Mouse (Mus musculus): ENCODE results near the gene Hist1h2ae. TPM values are rescaled to one million over a fixed set of nuclear protein-coding genes. Genes with fewer than 3 reads are reported as not detected.
"Not testable (repeated sequence)": the region's sequence is repeated elsewhere in the genome, so short reads cannot be mapped to it uniquely, and the experiment has no call there.

Hist1h2ae gene
- total RNA-seq, 2 experiments from 2014 or later = 13.0 to 14.0 TPM

DNA sequence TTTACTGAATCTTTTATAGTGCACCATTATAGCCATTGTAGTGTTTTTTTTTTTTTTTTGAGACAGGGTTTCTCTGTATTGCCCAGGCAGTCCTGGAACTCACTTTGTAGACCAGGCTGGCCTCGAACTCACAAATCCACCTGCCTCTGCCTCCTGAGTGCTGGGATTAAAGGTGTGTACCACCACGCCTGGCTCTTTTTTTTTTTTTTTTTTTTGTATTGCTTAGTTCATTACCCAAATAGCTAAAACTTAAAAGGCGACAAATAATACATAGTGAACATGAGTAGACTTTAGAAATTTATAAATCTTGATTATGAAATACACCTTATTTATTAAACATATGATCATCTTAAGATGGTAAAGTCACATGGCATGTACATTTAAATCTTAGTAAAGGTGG, 29.5 kb downstream of the Hist1h2ae start:
- no peak for DNase-seq (ENCODE audit: low spot score in 2 of 2)

GRCm38 (mm10) chr13:23539821-23540220, 31.2 kb downstream of the Hist1h2ae start:
- not testable (repeated sequence) for DNase-seq (ENCODE audit: low spot score in 2 of 2)

DNA sequence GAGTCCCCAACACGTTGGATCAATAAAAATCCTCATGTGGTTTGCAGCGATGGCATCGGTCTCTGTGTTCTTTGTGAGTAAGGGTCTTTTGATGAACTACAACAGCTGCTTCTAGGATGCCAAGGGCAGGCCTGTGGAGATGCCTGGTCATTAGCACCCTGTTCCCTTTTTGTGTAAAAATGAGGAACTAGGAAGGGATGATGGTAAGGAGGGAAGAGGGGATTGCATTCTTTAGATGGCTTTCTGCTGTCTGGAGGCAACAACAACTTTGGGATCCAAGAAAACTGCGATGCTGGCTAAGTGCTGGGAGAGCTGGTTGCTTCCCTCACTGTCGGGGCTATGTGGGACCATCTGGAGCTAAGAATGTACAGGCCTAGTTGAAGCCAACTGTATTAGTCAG, 32.8 kb downstream of the Hist1h2ae start:
- no peak for DNase-seq (ENCODE audit: low spot score in 2 of 2)

- no peak for DNase-seq (ENCODE audit: low spot score in 2 of 2)
Observed at GRCm38 (mm10) chr13:23537006-23537710, 33.9 kb downstream of the Hist1h2ae start.

- no peak for DNase-seq (ENCODE audit: low spot score in 2 of 2)
Observed at GRCm38 (mm10) chr13:23536076-23536822, 34.8 kb downstream of the Hist1h2ae start.

DNA sequence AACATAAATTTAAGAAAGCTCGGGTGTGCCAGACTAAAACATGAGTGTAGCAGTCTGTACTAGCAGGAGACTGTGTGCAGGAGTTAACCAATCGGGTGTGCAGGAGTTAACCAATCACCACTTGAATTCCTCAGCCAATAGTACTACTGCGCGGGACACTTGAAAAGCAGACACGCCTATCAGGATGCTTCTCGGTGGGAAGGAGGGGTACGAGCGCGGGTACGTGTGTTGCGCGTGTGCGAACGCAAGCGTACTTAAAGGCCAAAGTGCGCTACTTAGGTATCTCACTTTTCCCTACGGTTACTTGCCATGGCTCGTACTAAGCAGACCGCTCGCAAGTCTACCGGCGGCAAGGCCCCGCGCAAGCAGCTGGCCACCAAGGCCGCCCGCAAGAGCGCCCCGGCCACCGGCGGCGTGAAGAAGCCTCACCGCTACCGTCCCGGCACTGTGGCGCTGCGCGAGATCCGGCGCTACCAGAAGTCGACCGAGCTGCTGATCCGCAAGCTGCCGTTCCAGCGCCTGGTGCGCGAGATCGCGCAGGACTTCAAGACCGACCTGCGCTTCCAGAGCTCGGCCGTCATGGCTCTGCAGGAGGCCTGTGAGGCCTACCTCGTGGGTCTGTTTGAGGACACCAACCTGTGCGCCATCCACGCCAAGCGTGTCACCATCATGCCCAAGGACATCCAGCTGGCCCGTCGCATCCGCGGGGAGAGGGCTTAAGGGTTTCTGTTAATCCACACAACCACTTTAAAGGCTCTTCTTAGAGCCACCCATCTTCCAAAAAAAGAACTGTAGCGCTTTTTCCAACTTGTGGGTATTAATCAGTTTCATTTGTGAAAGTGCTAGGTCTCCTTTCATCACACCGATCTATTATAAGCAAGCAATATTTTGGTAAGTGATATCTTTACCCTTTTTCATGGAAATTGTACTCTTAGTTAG, 35.6 kb downstream of the Hist1h2ae start, which contains the start of gene Hist1h3g:
Gene Hist1h3g, plus strand, starts transcription at position 286 of the 939 bp plus-strand sequence.
- DNase-seq (ENCODE audit: low spot score in 2 of 2) = peak; percentile 92 to 94

DNA sequence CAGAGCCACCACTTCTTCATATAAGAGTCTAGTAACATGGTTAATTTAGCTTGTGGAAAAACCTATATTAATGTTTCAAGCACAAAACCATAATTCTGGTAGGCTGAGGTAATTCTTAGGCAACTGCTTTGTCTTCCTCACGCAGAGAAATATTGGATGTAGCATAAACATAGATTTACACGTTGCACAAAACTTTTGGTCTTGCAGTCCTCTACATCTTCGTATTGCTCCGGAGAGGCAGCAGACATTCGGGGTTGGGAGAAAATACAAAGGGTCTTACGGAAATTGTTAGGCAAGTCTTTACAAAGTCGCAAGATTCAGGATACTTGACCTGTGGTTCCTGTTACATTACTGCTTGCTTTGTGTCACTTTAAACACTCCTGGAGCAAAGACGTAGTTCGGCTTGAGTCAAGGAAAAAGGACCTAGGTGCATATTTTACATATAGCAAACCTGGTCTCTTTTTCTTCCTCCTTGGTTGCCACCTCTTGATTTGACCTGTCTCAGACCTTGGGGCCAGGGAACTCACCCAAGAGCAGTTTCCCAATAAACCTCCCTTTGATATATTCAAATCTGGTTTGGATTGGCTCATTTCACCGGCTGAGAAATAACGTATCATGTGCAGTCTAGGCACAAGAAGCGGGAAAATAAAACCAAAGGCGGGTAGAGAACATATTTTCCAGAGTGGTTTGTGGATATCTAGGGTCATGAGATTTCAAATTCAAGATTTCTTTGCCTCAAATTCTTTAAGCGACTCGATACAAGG, 36.5 kb downstream of the Hist1h2ae start:
- DNase-seq (ENCODE audit: low spot score in 2 of 2) = no peak

DNA sequence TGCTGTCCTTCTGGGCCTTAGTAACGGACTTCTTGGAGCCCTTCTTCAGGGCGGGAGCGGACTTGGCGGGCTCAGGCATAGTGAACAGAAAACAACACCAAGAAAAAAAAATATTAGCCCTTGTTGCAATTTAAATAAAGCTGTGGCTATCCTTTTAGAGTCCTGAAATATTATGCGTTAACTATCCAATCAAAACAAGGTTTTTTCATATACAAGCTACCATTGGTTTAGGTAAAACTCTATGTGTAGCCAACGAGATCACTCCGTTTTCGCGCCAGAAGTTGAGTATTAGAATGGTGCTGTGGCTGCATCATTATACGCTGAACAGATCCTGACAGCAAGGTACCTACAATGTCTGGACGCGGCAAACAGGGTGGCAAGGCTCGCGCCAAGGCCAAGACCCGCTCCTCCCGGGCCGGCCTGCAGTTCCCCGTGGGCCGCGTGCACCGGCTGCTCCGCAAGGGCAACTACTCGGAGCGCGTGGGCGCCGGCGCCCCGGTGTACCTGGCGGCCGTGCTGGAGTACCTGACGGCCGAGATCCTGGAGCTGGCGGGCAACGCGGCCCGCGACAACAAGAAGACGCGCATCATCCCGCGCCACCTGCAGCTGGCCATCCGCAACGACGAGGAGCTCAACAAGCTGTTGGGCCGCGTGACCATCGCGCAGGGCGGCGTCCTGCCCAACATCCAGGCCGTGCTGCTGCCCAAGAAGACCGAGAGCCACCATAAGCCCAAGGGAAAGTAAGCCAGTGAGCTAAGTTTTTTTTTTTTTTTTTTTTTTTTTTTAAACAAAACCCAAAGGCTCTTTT, 37.3 kb downstream of the Hist1h2ae start, which contains the start of gene Hist1h2af:
Gene Hist1h2af, plus strand, starts transcription at position 347 of the 808 bp plus-strand sequence.
- peak; percentile 57 to 67 for DNase-seq (ENCODE audit: low spot score in 2 of 2)

GRCm38 (mm10) chr13:23532262-23533075, 38.6 kb downstream of the Hist1h2ae start:
- DNase-seq (ENCODE audit: low spot score in 2 of 2) = no peak

- DNase-seq (ENCODE audit: low spot score in 2 of 2) = peak; percentile 95 to 96
Observed at GRCm38 (mm10) chr13:23530901-23531875, 39.8 kb downstream of the Hist1h2ae start, which contains the start of gene Hist1h4h. Hist1h4h (plus strand) TSS chr13:23531050.

DNA sequence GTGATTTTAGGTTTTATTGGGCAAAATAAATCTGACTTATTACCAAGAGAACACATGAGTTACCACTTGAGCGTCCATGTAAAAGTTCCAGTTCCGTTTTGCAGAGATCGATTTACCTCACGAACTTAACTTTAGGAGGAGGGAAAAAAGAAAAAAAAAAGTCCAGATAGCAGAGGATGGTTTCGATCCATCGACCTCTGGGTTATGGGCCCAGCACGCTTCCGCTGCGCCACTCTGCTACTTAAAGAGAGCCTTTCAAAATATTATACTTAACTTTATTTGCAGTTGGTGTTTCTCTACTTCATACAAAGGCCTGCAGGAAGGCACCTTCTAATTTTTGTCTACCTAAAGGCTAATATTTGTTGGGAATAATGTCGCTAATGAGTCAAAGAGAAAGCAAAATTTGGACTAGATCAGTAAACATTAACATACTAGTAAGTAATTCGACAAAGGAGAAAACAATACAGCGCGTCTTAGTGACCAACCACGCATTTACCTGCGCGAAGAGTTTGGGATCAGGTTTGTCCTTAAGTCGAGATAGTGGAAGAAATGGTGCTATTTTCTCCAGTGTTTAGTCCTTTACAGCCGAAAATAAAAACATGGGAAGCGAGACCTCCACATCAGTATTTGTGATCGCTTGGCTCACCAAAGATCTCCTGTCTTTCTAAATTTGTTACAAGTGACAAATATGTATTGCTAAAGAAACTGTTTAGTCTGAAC, 40.7 kb downstream of the Hist1h2ae start:
- DNase-seq (ENCODE audit: low spot score in 2 of 2) = peak; percentile 71 to 76

- no peak for DNase-seq (ENCODE audit: low spot score in 2 of 2)
Observed at GRCm38 (mm10) chr13:23529480-23530165, 41.4 kb downstream of the Hist1h2ae start.

GRCm38 (mm10) chr13:23529005-23529404, 42.0 kb downstream of the Hist1h2ae start:
- no peak for DNase-seq (ENCODE audit: low spot score in 2 of 2)

GRCm38 (mm10) chr13:23526312-23526711, 44.7 kb downstream of the Hist1h2ae start:
- DNase-seq (ENCODE audit: low spot score in 2 of 2) = peak; percentile 96

GRCm38 (mm10) chr13:23525901-23526300, 45.1 kb downstream of the Hist1h2ae start:
- no peak for DNase-seq (ENCODE audit: low spot score in 2 of 2)

GRCm38 (mm10) chr13:23524654-23525053, 46.4 kb downstream of the Hist1h2ae start:
- peak; percentile 86 to 87 for DNase-seq (ENCODE audit: low spot score in 2 of 2)

All from layer of hippocampus, postnatal 10 days (tissue).